Mouse (Mus musculus) embryonic fibroblast, embryonic 13.5 days (primary cell): Measurements from ENCODE around the gene Lgalsl.

Experiments
- CTCF ChIP-seq: IDR thresholded peaks from 2 replicates; pipeline ENCODE4 v1.5.1; 2011; ENCODE audit warnings: mild to moderate bottlenecking, control low read depth, low read length, moderate library complexity, borderline replicate concordance; ENCODE audit not compliant: insufficient read depth
- POLR2A ChIP-seq: IDR thresholded peaks from 2 replicates; pipeline ENCODE4 v1.6.1; 2011; ENCODE audit warnings: low read depth, mild to moderate bottlenecking, control low read depth, low read length, moderate library complexity

- no peak for TF ChIP-seq CTCF
- TF ChIP-seq POLR2A: peak; percentile 51
These were observed at the start of gene Lgalsl for GRCm38 (mm10) chr11:20830686-20831505.
